Mouse (Mus musculus) Muller cell, postnatal 12 days (primary cell): ENCODE results near the gene Syn3.

ENCODE experiments used
- DNase-seq: peaks from one replicate; pipeline ENCODE4 v3.0.0-alpha.2; 2015; ENCODE audit errors: inconsistent ontology term

Gene Syn3

DNA sequence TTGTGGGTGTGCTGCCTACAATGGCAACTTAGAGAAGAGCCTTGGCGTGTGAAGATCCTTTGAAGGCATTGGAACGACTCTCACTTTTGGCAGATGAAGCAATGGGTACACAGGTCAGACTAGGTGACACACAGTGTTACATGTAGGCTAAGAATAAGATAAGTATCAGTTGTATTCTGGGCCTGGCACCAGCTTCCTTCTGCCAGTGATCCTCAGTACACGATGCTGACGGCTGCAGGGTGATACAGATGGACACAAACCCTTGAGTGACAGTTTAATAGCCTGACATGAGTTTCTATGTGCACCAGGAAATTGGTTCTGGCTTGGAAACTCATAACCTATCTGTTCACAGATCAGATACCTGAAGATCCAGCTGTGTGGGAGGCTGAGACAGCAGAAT is 391.0 kb downstream of the Syn3 start:
- no peak for DNase-seq

DNA sequence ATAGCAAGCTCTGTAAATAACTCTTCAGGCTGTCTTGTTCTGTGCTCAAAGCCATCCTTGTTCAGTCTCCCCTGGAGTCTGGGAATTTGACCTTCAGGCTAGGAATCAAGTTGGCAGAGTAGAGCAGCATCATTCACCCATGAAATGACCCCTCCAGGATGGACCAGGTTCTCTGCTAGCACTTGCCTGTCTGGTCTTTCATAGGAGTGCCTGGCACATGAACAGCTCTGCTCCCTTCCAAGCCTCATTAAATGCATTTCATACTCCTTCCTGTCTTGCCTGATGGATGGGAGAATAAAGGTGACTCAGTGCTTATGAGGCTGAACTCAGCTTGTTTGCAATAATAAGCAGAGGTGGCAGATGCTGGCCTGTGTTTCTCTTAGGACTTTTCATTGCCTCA is 394.7 kb downstream of the Syn3 start:
- DNase-seq, result peak; percentile 93

GRCm38 (mm10) chr10:86100281-86100851 is 398.3 kb downstream of the Syn3 start:
- peak; percentile 96 for DNase-seq

- DNase-seq, result no peak
Measured at GRCm38 (mm10) chr10:86098363-86098762, 400.3 kb downstream of the Syn3 start.

GRCm38 (mm10) chr10:86093109-86094035 is 405.3 kb downstream of the Syn3 start:
- DNase-seq, result no peak

- DNase-seq, result peak; percentile 52
Measured at GRCm38 (mm10) chr10:86091919-86092318, 406.8 kb downstream of the Syn3 start.

GRCm38 (mm10) chr10:86079921-86080320 is 418.8 kb downstream of the Syn3 start:
- no peak for DNase-seq

- no peak for DNase-seq
Measured at GRCm38 (mm10) chr10:86078761-86079160, 419.9 kb downstream of the Syn3 start.

GRCm38 (mm10) chr10:86077272-86077671 is 421.4 kb downstream of the Syn3 start:
- no peak for DNase-seq

- no peak for DNase-seq
Measured at GRCm38 (mm10) chr10:86074971-86075711, 423.6 kb downstream of the Syn3 start.

DNA sequence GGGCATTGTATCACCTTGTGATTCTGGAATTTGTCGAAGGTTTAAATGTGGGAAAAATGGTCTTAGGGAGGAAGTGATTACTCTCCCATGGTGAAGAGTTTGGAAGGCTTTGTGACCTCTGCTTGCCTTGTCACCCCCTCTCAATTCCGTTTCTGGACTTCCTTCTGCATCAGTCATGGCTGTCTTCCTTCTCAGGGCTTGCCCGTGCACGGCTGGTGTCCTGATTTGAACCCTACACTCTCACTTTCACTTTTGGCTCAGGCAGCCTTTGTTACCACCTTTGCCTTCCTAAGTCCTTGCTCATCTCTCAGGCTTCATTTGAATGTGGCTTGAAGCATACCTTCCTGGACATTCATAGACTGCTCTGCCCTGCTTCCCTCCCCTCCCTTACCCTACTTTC is 424.6 kb downstream of the Syn3 start:
- DNase-seq, result no peak

- no peak for DNase-seq
Measured at GRCm38 (mm10) chr10:86070751-86071150, 427.9 kb downstream of the Syn3 start.

- peak; percentile 42 for DNase-seq
Measured at GRCm38 (mm10) chr10:86069341-86069740, 429.4 kb downstream of the Syn3 start.

- peak; percentile 34 for DNase-seq
Measured at GRCm38 (mm10) chr10:86067911-86068310, 430.8 kb downstream of the Syn3 start.

- no peak for DNase-seq
Measured at GRCm38 (mm10) chr10:86066651-86067050, 432.0 kb downstream of the Syn3 start.

DNA sequence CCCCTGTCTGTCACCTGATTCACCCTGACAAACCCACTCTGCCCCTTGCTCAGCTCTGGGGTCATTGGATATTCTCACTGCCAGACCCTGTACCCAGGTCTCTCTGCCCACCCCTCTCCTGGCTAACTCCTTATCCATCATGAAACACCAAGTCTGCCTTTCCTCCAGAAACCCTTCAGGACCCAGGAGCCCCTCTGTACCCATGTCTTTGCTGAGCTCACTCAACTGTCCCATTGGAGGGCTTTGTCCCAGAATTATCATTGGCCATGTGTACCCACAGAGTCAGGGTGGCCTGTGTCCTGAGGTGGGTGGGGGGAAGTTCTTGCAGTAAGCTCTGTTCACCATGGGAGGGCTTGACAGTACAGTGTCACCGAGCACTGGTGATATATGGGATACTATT is 433.0 kb downstream of the Syn3 start:
- no peak for DNase-seq

- DNase-seq, result peak; percentile 86
Measured at GRCm38 (mm10) chr10:86064937-86065336, 433.8 kb downstream of the Syn3 start.

- DNase-seq, result no peak
Measured at GRCm38 (mm10) chr10:86063018-86063384, 435.7 kb downstream of the Syn3 start.

GRCm38 (mm10) chr10:86062261-86063017 is 436.3 kb downstream of the Syn3 start:
- no peak for DNase-seq

DNA sequence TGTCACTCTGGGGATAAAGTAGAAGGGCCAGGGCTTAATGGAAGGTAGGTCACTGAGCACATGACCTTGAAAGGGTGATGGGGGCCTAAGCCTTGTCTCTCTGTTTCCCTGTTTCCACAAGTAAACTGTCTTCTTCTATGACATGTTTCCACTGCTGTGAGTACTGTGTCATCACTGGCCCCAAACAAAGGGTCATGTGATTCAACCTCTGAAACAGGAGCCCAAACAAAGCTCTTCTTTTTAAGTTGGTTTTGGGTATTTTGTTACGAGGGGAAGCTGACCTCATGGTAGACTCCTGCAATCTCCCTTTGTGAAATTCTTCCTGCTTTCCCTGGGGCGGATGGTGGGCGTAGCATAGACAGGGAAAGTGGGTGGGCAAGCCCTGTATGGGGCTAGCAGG is 438.4 kb downstream of the Syn3 start:
- DNase-seq, result peak; percentile 46

DNA sequence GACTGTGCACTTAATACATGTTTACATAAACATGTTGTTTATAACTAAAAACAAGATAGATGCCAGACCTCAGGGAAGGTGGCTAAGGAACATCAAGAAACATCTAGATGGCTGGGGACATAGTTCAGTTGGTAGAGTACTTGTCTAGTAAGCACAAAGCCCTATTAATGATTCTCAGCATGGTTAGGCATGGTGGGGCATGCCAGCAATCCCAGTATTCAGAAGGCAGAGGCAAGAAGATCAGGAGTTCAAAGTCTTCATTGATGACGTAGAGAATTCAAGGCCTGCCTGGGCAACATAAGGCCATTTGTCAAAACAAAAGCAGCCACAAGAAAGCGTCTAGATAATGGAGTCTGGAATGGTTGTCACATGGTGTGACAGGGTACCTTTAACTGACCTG is 441.0 kb downstream of the Syn3 start:
- no peak for DNase-seq

- peak; percentile 59 for DNase-seq
Measured at GRCm38 (mm10) chr10:86057286-86057685, 441.4 kb downstream of the Syn3 start.
